Mouse (Mus musculus): ENCODE measurements around the gene Chd9.
"Not testable (repeated sequence)": the region's sequence is repeated elsewhere in the genome, so short reads cannot be mapped to it uniquely, and the experiment has no call there.

DNA sequence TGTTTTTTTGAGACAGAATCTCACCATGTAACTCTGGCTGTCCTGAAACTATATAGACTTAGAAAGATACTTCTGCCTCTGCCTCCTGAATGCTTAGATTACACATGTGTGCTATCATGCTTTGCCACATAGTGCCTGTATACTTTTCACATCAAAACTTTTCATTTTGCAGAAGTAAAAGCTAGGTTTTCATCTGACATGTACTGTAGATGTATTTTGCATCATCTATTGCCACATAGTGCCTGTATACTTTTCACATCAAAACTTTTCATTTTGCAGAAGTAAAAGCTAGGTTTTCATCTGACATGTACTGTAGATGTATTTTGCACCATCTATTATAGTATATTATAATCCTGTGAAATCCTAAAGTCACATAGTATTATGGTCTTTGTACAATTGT, 102.0 kb downstream of the Chd9 start:
- TF ChIP-seq CTCF (conservative IDR thresholded peaks at IDR 0.05; ENCODE audit: insufficient read depth, insufficient read length, low read depth, low read length); POLR2A (IDR thresholded peaks at IDR 0.05; ENCODE audit: low read depth, low read length): not testable (repeated sequence)
